Mouse (Mus musculus) embryo, embryonic 11.5 days (tissue): ENCODE measurements at regions not wholly inside any gene's neighbourhood (a gene's known extent, or its start where the extent isn't known, plus 50 kb on each side); places are given as distances from the start of the nearest gene placed in this dataset.
"Not testable (repeated sequence)": the region's sequence is repeated elsewhere in the genome, so short reads cannot be mapped to it uniquely, and the experiment has no call there.

Experiments used
- DNase-seq: peaks from one replicate; pipeline ENCODE4 v3.0.0-alpha.2; 2012; ENCODE audit warnings: low read depth, low spot score

DNA sequence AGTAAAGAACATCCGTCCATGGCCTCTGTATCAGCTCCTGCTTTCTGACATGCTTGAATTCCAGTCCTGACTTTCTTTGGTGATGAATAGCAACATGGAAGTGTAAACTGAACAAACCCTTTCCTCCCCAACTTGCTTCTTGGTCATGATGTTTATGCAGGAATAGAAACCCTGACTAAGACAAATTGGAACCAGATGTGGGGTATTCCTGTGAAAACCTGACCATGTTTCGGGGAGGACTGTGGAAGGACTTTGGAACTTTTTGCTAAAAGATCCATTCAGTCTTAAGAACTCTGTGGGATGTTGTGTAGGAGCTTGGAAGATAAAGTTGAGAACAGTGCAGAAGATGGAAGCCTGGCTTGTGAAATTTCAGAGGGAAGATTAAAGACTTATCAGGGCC is 410.0 kb downstream of the Kif2b start:
- not testable (repeated sequence) for DNase-seq

DNA sequence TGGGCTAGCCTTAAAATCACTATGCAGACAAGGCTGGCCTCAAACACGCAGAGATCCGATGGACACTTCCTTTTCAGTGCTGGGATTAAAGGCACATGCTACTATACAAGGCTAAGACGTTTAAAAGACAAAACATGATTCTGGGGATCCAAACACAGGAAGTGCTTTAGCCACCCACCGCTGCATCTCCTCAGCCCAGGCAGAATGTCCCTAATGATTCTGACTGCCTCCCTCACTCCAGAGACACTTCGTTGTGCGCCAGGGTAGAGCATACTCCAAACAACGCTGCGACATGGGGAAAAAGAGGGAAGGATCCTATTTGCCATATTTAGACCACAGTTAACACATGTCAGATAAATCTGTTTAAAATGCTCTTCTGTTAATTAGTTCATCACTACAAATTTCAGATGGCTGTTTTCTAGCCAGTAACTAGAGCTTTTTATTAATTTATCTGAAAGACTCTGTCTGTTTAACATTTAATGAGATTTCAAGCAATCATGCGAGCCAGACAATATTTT is 443.5 kb downstream of the Kif2b start:
- DNase-seq: no peak

DNA sequence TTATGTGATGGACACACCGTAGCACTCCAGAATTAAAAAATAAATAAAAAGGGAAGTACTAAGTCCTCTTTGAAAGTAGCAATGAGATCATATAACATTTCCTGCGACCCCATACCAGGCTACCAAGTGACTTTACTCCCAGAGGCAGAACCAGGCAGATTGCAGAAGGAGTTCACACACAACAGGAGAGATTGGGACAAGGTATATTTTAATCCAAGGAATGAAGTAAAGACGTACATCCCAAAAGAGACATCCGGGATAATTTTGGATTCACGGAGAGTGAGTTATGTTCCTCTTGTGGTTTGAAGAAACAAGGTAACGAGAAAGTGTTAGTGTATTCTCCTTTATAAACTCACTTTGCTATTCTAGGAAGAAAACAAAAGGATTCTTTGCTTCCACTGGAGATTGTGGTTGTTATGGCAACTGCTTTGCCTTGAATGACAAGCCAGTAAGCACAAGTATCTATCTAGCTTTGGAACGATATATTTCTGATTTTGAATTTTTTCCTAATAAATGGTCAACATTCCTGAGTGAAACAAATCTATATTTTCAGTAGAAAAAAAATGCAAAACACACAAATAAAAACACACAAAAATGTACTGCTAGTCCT is 444.5 kb downstream of the Kif2b start:
- DNase-seq: no peak

DNA sequence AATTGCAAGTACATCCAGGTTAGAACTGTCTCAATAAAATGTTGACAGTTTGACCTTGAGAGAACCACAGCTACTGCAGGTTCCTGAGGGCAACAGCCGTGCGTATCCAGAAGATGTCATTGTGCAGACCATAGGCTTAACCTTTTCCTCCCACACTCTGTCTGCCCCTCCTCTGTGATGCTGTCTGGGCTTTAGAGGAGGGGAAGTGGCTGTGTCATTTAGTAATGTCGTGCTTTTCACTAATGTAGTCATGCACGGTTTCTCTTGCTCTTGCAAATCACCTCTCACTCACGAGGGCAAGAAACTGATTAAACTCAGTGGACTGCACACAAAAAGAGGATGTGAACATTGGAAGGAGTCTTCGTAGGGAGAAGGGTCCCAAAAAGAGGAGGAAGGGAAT is 443.8 kb upstream of the Tom1l1 start:
- DNase-seq: no peak

DNA sequence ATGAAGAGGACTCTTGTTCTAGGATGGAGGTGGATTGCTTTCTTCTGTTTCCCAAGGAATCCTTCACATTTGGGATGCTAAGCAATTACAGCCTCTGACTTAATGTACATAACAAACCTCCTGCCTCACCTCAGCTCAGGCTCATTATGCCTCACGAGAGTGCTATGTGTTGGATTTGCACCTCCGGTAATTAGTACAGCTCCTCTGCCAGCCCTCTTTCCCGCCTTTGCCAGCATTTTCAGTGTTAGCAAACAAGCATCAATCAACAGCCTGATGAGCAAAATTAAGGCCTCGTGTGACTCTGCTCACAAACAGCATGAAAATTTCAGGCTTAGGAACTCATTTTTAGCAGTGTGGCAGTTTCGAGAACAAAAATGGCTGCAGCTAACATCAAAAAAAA is 410.0 kb upstream of the Tom1l1 start:
- DNase-seq: no peak

DNA sequence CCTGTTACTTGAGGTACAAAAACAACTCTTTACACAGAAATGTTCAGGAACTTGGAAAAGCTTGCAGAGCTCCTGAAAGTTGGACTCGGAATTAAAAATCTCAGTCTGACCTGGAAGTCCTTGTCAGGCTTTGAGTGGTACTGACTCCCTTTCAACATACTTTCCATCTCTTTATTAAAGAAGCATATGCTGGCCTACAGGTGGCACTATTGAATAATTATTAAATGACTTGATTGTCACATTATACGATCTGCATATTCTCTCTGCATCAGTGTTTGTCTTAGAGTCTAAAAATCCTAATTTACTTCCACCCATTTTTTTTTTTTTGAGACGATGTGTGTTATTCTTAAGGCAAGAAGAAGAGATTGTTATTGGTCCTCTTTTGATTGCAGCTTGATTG is 409.4 kb upstream of the Tom1l1 start:
- no peak for DNase-seq

DNA sequence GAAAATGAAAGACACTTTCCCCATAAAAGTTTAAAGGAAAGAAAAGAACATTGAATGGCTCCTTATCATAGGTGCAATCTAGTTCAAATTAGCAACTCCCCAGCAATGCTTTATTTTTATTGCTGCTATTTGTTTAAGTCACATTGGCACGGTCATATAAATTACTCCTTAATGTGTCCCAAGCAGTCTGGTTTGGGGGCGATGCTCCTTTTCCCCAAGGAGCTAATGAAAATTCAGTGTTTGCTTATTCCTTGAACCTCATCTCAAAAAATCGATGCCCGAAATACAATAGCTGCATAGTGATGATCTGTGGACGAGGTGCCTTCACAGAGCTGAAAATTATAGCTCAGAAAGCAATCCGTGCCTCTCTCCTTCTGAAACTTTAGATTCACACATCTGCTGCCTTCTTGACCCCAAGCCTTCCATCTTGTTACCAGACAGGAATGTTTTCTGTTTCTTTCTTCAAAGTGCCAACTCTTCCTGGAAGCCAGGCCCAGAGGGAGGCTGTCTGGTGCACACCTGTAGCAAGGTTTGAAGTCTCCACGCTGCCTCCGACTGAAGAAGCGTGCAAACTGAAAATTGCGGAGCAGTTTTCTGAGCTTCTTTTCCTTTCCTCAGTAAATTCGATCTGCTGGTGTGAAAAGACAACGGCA is 408.0 kb upstream of the Tom1l1 start:
- peak; percentile 11 for DNase-seq

DNA sequence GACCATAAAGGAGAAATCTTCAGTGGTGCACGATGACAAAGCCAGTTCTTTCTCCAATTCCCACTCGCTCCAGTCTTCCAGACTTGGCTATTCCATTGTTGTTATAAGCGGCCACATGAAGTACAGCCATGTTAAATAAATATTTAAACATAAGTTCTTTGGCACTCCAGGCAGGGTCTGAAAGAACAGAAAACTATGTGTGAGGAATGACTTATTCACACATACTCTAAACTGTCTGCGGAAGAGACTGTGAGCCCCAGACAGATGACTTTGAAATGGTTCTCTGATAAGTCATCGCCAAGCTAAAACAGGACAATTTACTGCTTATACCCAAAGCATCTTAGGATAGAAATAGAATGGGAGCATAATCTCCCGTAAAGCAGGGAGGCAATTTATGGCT is 377.2 kb upstream of the Tom1l1 start:
- DNase-seq: no peak

DNA sequence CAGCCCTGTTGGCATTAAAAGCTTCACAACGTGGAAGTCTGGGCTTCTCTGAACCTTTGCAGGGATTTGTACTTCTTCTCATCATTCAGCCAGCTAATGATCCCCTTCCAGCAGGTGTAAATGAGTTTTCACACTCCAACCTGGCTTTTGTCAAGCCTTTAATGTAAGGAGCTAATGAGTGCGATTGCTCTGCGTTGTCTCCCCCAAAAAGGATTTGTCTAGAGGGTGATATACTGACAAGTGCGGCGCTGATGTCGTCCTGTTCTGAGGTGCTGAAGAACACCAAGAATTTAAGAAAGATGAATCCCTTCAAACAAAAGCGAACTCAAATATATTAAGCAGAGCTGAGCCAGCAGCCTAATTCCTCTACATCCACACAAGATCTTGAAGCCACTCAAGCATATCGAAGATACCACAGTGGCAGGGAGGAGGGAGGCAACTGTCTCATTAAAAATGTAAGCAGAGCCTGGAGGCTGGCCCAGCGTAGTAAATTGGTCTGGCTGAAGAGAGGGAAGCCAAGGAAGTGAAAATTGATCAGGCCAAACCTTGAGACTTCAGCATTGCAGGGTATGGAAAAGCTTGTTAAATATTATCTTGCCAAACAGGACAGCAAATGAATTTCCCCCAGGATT is 368.9 kb upstream of the Tom1l1 start:
- no peak for DNase-seq

DNA sequence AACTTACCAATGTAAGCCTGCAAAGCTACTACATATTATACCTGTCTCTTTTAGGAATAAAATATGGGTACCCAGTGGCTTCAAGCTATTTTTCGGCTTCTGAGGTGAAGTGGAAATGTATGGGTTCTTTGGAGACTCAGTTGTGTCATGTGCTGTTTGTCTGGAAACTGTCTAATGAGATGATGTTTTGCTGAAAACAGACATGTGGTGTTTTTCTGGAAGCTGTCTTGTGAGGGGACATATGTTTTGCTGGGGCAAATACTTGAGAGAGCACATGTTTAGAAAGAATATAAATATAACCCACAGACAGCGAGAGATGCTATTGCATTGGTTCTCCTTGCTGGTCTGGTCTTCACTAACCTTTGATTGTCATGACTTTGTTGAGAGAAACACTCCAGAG is 365.2 kb upstream of the Tom1l1 start:
- DNase-seq: no peak

DNA sequence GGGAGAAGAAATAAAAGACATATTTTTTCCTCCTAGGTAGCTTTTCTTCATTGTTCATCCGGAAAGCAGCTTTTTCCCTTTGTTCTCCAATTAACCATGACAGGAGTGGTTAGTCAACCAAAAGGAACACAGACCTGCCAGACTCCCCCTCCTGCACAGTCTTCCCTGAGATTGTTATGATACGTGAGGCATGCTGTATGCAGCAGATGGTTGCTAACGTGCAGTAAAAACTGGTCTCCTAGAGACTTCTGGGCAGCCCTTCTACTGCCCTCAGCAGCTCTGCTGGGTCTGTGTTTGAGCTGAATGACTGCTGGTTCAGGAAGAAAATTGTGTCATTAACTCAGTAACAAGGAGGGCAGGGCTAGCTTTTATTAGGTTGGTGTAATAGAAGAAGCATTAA is 363.5 kb upstream of the Tom1l1 start:
- no peak for DNase-seq

DNA sequence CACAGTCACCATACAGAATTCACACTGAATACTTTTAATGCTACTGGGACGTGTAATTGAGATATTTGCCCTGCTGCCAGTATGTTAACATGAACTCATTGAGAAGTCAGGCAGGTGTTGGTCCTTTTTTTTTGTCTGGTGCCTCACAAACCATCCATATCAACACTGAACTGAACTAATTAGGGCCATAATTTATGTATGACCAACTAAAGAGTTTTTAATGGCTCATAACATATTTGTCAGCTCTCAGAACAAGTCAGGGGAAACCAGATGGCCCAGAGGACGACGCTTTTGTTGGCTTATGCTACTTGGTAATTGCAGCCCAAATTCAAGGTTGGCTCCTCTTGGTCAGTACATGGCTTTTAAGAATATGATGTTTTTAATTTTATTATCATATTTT is 353.3 kb upstream of the Tom1l1 start:
- no peak for DNase-seq
